Mouse (Mus musculus) MEL (cell line): ENCODE results near the gene Krt25. TPM values are rescaled to one million over a fixed set of nuclear protein-coding genes. Genes with fewer than 3 reads are reported as not detected.

Experiments
- DNase-seq: peaks from one replicate; pipeline ENCODE4 v3.0.0; 2011; ENCODE audit warnings: low read depth, low spot score
- H3K27ac ChIP-seq: 2 replicates; pipeline ENCODE4 v1.5.1; 2012; ENCODE audit warnings: low read depth, mild to moderate bottlenecking, control low read depth, low read length, moderate library complexity; ENCODE audit not compliant: control insufficient read depth
- H3K27me3 ChIP-seq, 2 experiments: fragments of 150-350 bp in 1 of 2; sonication (generic) in 1 of 2; 2 replicates each; pipeline ENCODE4 v1.6.1; 2012; ENCODE audit warnings: low read length in 2 of 2, mild to moderate bottlenecking in 2 of 2, improper control_type of control experiment in 1 of 2, moderate library complexity in 1 of 2; ENCODE audit not compliant: insufficient read depth in 2 of 2, control insufficient read depth in 1 of 2
- H3K36me3 ChIP-seq, 2 experiments: 2 replicates each; pipeline ENCODE4 v1.6.1; 2012 to 2014; ENCODE audit warnings: low read length in 2 of 2, improper control_type of control experiment in 1 of 2, inconsistent platforms in 1 of 2, mild to moderate bottlenecking in 1 of 2; ENCODE audit not compliant: insufficient read depth in 2 of 2, control insufficient read depth in 1 of 2
- H3K4me1 ChIP-seq, 2 experiments: fragments of 150-350 bp in 1 of 2; sonication (generic) in 1 of 2; 2 replicates each; pipeline ENCODE4 v1.6.1; 2012; ENCODE audit warnings: low read length in 2 of 2, improper control_type of control experiment in 1 of 2, mild to moderate bottlenecking in 1 of 2; ENCODE audit not compliant: insufficient read depth in 2 of 2, control insufficient read depth in 1 of 2
- H3K4me3 ChIP-seq, 2 experiments: fragments of 150-350 bp in 1 of 2; sonication (generic) in 1 of 2; 2 replicates each; pipeline ENCODE4 v1.5.1; 2012; ENCODE audit warnings: low read depth in 2 of 2, low read length in 2 of 2, mild to moderate bottlenecking in 2 of 2, moderate library complexity in 2 of 2, control low read depth in 1 of 2, improper control_type of control experiment in 1 of 2; ENCODE audit not compliant: control insufficient read depth in 1 of 2, insufficient read depth in 1 of 2
- H3K79me2 ChIP-seq: 2 replicates; pipeline ENCODE4 v1.6.1; 2012; ENCODE audit warnings: mild to moderate bottlenecking, low read length, moderate library complexity; ENCODE audit not compliant: control insufficient read depth, poor library complexity, insufficient read depth
- H3K9ac ChIP-seq: 2 replicates; pipeline ENCODE4 v1.6.1; 2012; ENCODE audit warnings: low read depth, mild to moderate bottlenecking, control low read depth, low read length, moderate library complexity; ENCODE audit not compliant: control insufficient read depth, poor library complexity, severe bottlenecking
- H3K9me3 ChIP-seq: fragments of 150-350 bp; sonication (generic); replicated peaks from 2 replicates; pipeline ENCODE4 v1.6.1; 2012; ENCODE audit warnings: mild to moderate bottlenecking, low read length, improper control_type of control experiment, moderate library complexity; ENCODE audit not compliant: insufficient read depth
- CTCF ChIP-seq, 3 experiments: IDR thresholded peaks in 2 of 3; conservative IDR thresholded peaks in 1 of 3; 2 replicates each; pipeline ENCODE4 v1.5.1; 2011 to 2012; ENCODE audit warnings: low read length in 3 of 3, low read depth in 2 of 3, mild to moderate bottlenecking in 2 of 3, improper control_type of control experiment in 1 of 3, inconsistent platforms in 1 of 3, mixed read lengths in 1 of 3, moderate library complexity in 1 of 3; ENCODE audit not compliant: control insufficient read depth in 1 of 3, insufficient read depth in 1 of 3, poor library complexity in 1 of 3, severe bottlenecking in 1 of 3
- EP300 ChIP-seq, 2 experiments: IDR thresholded peaks; 2 replicates each; pipeline ENCODE4 v1.6.1; 2011; ENCODE audit warnings: improper control_type of control experiment in 2 of 2, low read length in 2 of 2, low read depth in 1 of 2, mild to moderate bottlenecking in 1 of 2
- GABPA ChIP-seq: IDR thresholded peaks from 2 replicates; pipeline ENCODE4 v1.6.1; 2012; ENCODE audit warnings: low read depth, mild to moderate bottlenecking, inconsistent platforms, low read length, improper control_type of control experiment, moderate library complexity
- GATA1 ChIP-seq: IDR thresholded peaks from 2 replicates; pipeline ENCODE4 v1.6.1; 2011; ENCODE audit warnings: low read depth, low read length, improper control_type of control experiment
- HCFC1 ChIP-seq: IDR thresholded peaks from 2 replicates; pipeline ENCODE4 v1.6.1; 2012; ENCODE audit warnings: low read depth, mild to moderate bottlenecking, inconsistent platforms, low read length, improper control_type of control experiment, moderate library complexity
- KAT2A ChIP-seq: conservative IDR thresholded peaks from 2 replicates; pipeline ENCODE4 v1.6.1; 2012; ENCODE audit warnings: low read depth, low read length, improper control_type of control experiment, inconsistent platforms
- MAZ ChIP-seq: IDR thresholded peaks from 2 replicates; pipeline ENCODE4 v1.6.1; 2012; ENCODE audit warnings: low read depth, mild to moderate bottlenecking, inconsistent platforms, low read length, improper control_type of control experiment
- MEF2A ChIP-seq: IDR thresholded peaks from 2 replicates; pipeline ENCODE4 v1.6.1; 2014; ENCODE audit warnings: low read depth, mild to moderate bottlenecking, inconsistent platforms, low read length, improper control_type of control experiment; ENCODE audit not compliant: poor library complexity, insufficient replicate concordance, severe bottlenecking; ENCODE audit errors: extremely low read depth
- MXI1 ChIP-seq: IDR thresholded peaks from 2 replicates; pipeline ENCODE4 v1.6.1; 2011; ENCODE audit warnings: mild to moderate bottlenecking, low read depth, low read length, improper control_type of control experiment
- NELFE ChIP-seq: IDR thresholded peaks from 2 replicates; pipeline ENCODE4 v1.6.1; 2011; ENCODE audit warnings: low read depth, low read length, improper control_type of control experiment
- NRF1 ChIP-seq: IDR thresholded peaks from 2 replicates; pipeline ENCODE4 v1.6.1; 2014; ENCODE audit warnings: low read depth, mild to moderate bottlenecking, inconsistent platforms, low read length, improper control_type of control experiment, moderate library complexity; ENCODE audit not compliant: poor library complexity, insufficient read depth, severe bottlenecking
- POLR2A ChIP-seq, 2 experiments: IDR thresholded peaks; 2 replicates each; pipeline ENCODE4 v1.6.1; 2011 to 2012; ENCODE audit warnings: low read length in 2 of 2, mild to moderate bottlenecking in 2 of 2, control low read depth in 1 of 2, improper control_type of control experiment in 1 of 2, low read depth in 1 of 2, moderate library complexity in 1 of 2; ENCODE audit not compliant: control insufficient read depth in 1 of 2, insufficient read depth in 1 of 2, poor library complexity in 1 of 2
- POLR2AphosphoS2 ChIP-seq: IDR thresholded peaks from 2 replicates; pipeline ENCODE4 v1.6.1; 2011; ENCODE audit warnings: low read length, improper control_type of control experiment
- POLR2AphosphoS5 ChIP-seq: IDR thresholded peaks from 2 replicates; pipeline ENCODE4 v1.6.1; 2012; ENCODE audit warnings: low read depth, borderline replicate concordance, mild to moderate bottlenecking, inconsistent platforms, low read length, moderate library complexity, mixed read lengths
- RAD21 ChIP-seq: IDR thresholded peaks from 2 replicates; pipeline ENCODE4 v1.6.1; 2011; ENCODE audit warnings: mild to moderate bottlenecking, low read depth, low read length, improper control_type of control experiment
- SMC3 ChIP-seq: IDR thresholded peaks from 2 replicates; pipeline ENCODE4 v1.6.1; 2011; ENCODE audit warnings: low read depth, low read length, improper control_type of control experiment
- TBP ChIP-seq: IDR thresholded peaks from 2 replicates; pipeline ENCODE4 v1.8.0; 2011; ENCODE audit warnings: low read depth, low read length, improper control_type of control experiment
- ZC3H11A ChIP-seq: IDR thresholded peaks from 2 replicates; pipeline ENCODE4 v1.6.1; 2012; ENCODE audit warnings: low read depth, mild to moderate bottlenecking, inconsistent platforms, low read length, improper control_type of control experiment
- ZMIZ1 ChIP-seq: IDR thresholded peaks from 2 replicates; pipeline ENCODE4 v1.6.1; 2012; ENCODE audit warnings: low read depth, mild to moderate bottlenecking, inconsistent platforms, low read length, improper control_type of control experiment, moderate library complexity
- ZNF384 ChIP-seq: IDR thresholded peaks from 2 replicates; pipeline ENCODE4 v1.6.1; 2012; ENCODE audit warnings: low read depth, mild to moderate bottlenecking, inconsistent platforms, low read length, improper control_type of control experiment
- polyA plus RNA-seq, 2 experiments: library from polyadenylated mRNA; stranded (reverse) in 1 of 2; unstranded in 1 of 2; fragments of >175 nt in 1 of 2; fragments of >200 nt in 1 of 2; gene quantifications; 2 replicates each; pipeline versions ENCODE4 v1.2.1 to v1.2.4; 2012; ENCODE audit warnings: low replicate concordance in 2 of 2, low read depth in 1 of 2; ENCODE audit not compliant: insufficient read length in 2 of 2, insufficient read depth in 1 of 2, missing spikeins in 1 of 2
- total RNA-seq: library from RNA; depleted of rRNA; stranded (reverse); fragments of 300-350 nt; gene quantifications from 2 replicates; pipeline ENCODE4 v1.2.3, GENCODE M21; 2012

The Krt25 gene
- total and polyA plus RNA-seq, 3 experiments, result not detected

- Histone ChIP-seq H3K36me3 (no peaks in the 10 kb centered on the region), H3K79me2 (no peaks in the 10 kb centered on the region), H3K27me3 (peaks cover 0 to 11% of the 10 kb centered on the region in 2 experiments; a peak in 3 of 4 replicates), H3K9ac (no peak overlapping the region), H3K9me3 (no peaks in the 10 kb centered on the region), H3K4me3 (no peak overlapping the region), H3K27ac (no peak overlapping the region), H3K4me1 (no peaks in the 10 kb centered on the region)
- peak; percentile 29 for TF ChIP-seq RAD21
- TF ChIP-seq CTCF (IDR thresholded peaks at IDR 0.05 in 2 of 3, conservative IDR thresholded peaks at IDR 0.05 in 1 of 3; ENCODE audit: control insufficient read depth in 1 of 3, insufficient read depth in 1 of 3, low read depth in 2 of 3, low read length in 3 of 3, poor library complexity in 1 of 3, severe bottlenecking in 1 of 3), result peak; percentile 36 to 58 (median 49)
- peak; percentile 58 for TF ChIP-seq SMC3
- no peak for TF ChIP-seq HCFC1
- DNase-seq, result peak; percentile 43
These were observed 29.9 kb downstream of the Krt25 start for GRCm38 (mm10) chr11:99292846-99293245.

GRCm38 (mm10) chr11:99284833-99285312 is 37.9 kb downstream of the Krt25 start, which contains the start of gene Krt24:
Gene Krt24, minus strand, starts transcription at chr11:99285262.
- Histone ChIP-seq H3K27me3 (peaks cover 7 to 18% of the 10 kb centered on the region in 2 experiments), H3K4me1 (no peaks in the 10 kb centered on the region), H3K79me2 (no peaks in the 10 kb centered on the region), H3K27ac (no peak within 1 kb of the TSS), H3K9me3 (no peaks in the 10 kb centered on the region), H3K4me3 (no peak within 1 kb of the TSS), H3K9ac (no peak within 1 kb of the TSS), H3K36me3 (no peaks in the 10 kb centered on the region)
- no peak for DNase-seq
- TF ChIP-seq ZNF384, result no peak
- TF ChIP-seq POLR2A (IDR thresholded peaks at IDR 0.05; ENCODE audit: control insufficient read depth in 1 of 2, insufficient read depth in 1 of 2, low read depth in 1 of 2, low read length in 2 of 2, poor library complexity in 1 of 2), result no peak
- TF ChIP-seq POLR2AphosphoS2, result no peak
- TF ChIP-seq NELFE, result no peak
- no peak for TF ChIP-seq MEF2A
- no peak for TF ChIP-seq NRF1
- no peak for TF ChIP-seq POLR2AphosphoS5
- TF ChIP-seq MXI1, result no peak
- TF ChIP-seq MAZ, result no peak
- no peak for TF ChIP-seq GABPA
- TF ChIP-seq EP300 (IDR thresholded peaks at IDR 0.05; ENCODE audit: low read depth in 1 of 2, low read length in 2 of 2), result no peak
- no peak for TF ChIP-seq KAT2A
- TF ChIP-seq ZC3H11A, result no peak
- TF ChIP-seq RAD21, result no peak
- TF ChIP-seq ZMIZ1, result no peak
- TF ChIP-seq TBP, result no peak
- TF ChIP-seq GATA1, result no peak
